Comparison of ENCODE assay signal across 8 mouse cellular contexts in genomic region chr7:122197306-122197705, GRCm38 (mm10). TPM values are rescaled to one million over a fixed set of nuclear protein-coding genes. Genes with fewer than 3 reads are reported as not detected.
DNase-seq lines count a peak whose midpoint lies in the region; ATAC-seq and TF ChIP-seq lines count a peak whose summit lies in the region.

No protein-coding gene starts in this region.

- H3K27ac ChIP-seq in intestine, embryonic 15.5 days, result no peak overlapping the region

- ATAC-seq in cerebellum, adult (ENCODE audit: insufficient number of reproducible peaks, low FRiP score, low TSS enrichment), result no peak
- peak; percentile 48; the same call in 1 of the 2 replicates for ATAC-seq in intestine, embryonic 15.5 days

- WGBS in intestine, embryonic 15.5 days, result 34% methylated on average over 4 of the region's 4 CpGs
- WGBS in lung, adult 2 months, result 31% methylated on average over 4 of the region's 4 CpGs

- no peaks in the 10 kb centered on the region for H3K27me3 ChIP-seq in intestine, embryonic 15.5 days (replicated peaks)

- no peak overlapping the region for H3K4me3 ChIP-seq in intestine, embryonic 15.5 days (replicated peaks)
- H3K4me3 ChIP-seq in lung, adult 2 months (replicated peaks; ENCODE audit: extremely low read depth, low read depth, low read length), result no peak overlapping the region

- DNase-seq in cerebellum, adult 18-20 months, result peak; percentile 41 to 51
- DNase-seq in right cerebral cortex, postnatal 14 days, result peak; percentile 43
- DNase-seq in right cerebral cortex, adult 18-20 months, result no peak
- DNase-seq in cerebellum, postnatal 36 days, result peak; percentile 25 to 61
- DNase-seq in lung, adult 2 months, result peak; percentile 28
- peak; percentile 51 to 79 for DNase-seq in spleen, postnatal 4 days (ENCODE audit: low spot score in 2 of 2)

- H3K9me3 ChIP-seq in intestine, embryonic 15.5 days, result no peaks in the 10 kb centered on the region

- H3K36me3 ChIP-seq in intestine, embryonic 15.5 days, result no peaks in the 10 kb centered on the region

- no peak overlapping the region for H3K4me2 ChIP-seq in intestine, embryonic 15.5 days (replicated peaks)

- no peak overlapping the region for H3K9ac ChIP-seq in intestine, embryonic 15.5 days

- no peaks in the 10 kb centered on the region for H3K4me1 ChIP-seq in intestine, embryonic 15.5 days (replicated peaks)
- H3K4me1 ChIP-seq in lung, adult 2 months (ENCODE audit: control insufficient read depth, insufficient read depth, low read length), result no peaks in the 10 kb centered on the region

- TF ChIP-seq CTCF in lung, adult 2 months (IDR thresholded peaks at IDR 0.05; ENCODE audit: insufficient read depth, low read length), result peak; percentile 32

- no peak for TF ChIP-seq POLR2A in lung, adult 2 months (IDR thresholded peaks at IDR 0.05; ENCODE audit: borderline replicate concordance, extremely low read depth, low read depth, low read length)

RNA-seq across cellular contexts. Expression of gene Ern2, which starts 11.3 kb away (rescaled TPM):
- 4.8 and 6.2 TPM in 2 replicates for polyA plus RNA-seq in intestine, embryonic 15.5 days (2015; fragmentation: Nextera tagmentation; extraction: Ambion mirVana)
- 0.72 and 1.3 TPM in 2 replicates for polyA plus RNA-seq in lung, adult 2 months (2012; rRNA removed)

RNA-seq across cellular contexts. Expression of gene Chp2, which starts 22.0 kb away (rescaled TPM):
- 5.7 and 5.8 TPM in 2 replicates for polyA plus RNA-seq in intestine, embryonic 15.5 days (2015; fragmentation: Nextera tagmentation; extraction: Ambion mirVana)
- 3.3 and 3.6 TPM in 2 replicates for polyA plus RNA-seq in lung, adult 2 months (2012; rRNA removed)

RNA-seq across cellular contexts. Expression of gene Plk1, which starts 38.1 kb away (rescaled TPM):
- polyA plus RNA-seq in intestine, embryonic 15.5 days (2015; fragmentation: Nextera tagmentation; extraction: Ambion mirVana), result 113 and 122 TPM in 2 replicates
- 2.3 and 3.1 TPM in 2 replicates for polyA plus RNA-seq in lung, adult 2 months (2012; rRNA removed)

Comparison
In these comparisons a context has a peak if more than half of its experiments do, and no peak if none do; other contexts are left out.
1. RNA of gene Plk1, which starts 38.1 kb away (polyA plus RNA-seq): 113 to 122 TPM in intestine, embryonic 15.5 days; 2.3 to 3.1 TPM in lung, adult 2 months; every median in the first group is over 10 times any median in the second.